Mouse (Mus musculus): ENCODE measurements around the gene Tarm1. TPM values are rescaled to one million over a fixed set of nuclear protein-coding genes. Genes with fewer than 3 reads are reported as not detected.

Gene Tarm1
- not detected in 2 replicates for polyA plus RNA-seq (2015; fragmentation: Nextera tagmentation; extraction: Ambion mirVana)

GRCm38 (mm10) chr7:3502439-3502838, at the start of gene Tarm1:
Gene Tarm1, minus strand, starts transcription at chr7:3502624.
- Histone ChIP-seq H3K36me3 (no peaks in the 10 kb centered on the region), H3K9ac (replicated peaks) (no peak within 1 kb of the TSS), H3K4me2 (replicated peaks) (no peak within 1 kb of the TSS), H3K4me1 (no peaks in the 10 kb centered on the region), H3K9me3 (no peaks in the 10 kb centered on the region), H3K4me3 (no peak within 1 kb of the TSS), H3K27me3 (no peaks in the 10 kb centered on the region), H3K27ac (replicated peaks) (no peak within 1 kb of the TSS)
- ATAC-seq (replicated peaks) = no peak
- WGBS = 88% methylated on average over 6 of the region's 6 CpGs

- no peak overlapping the region for H3K4me3 ChIP-seq
- H3K9ac ChIP-seq (replicated peaks) = no peak overlapping the region
- no peaks in the 10 kb centered on the region for H3K9me3 ChIP-seq
- H3K27me3 ChIP-seq = no peaks in the 10 kb centered on the region
- ATAC-seq (replicated peaks) = no peak
- H3K27ac ChIP-seq (replicated peaks) = no peak overlapping the region
- H3K4me1 ChIP-seq = no peaks in the 10 kb centered on the region
- WGBS = 82% methylated on average over 3 of the region's 3 CpGs
- H3K36me3 ChIP-seq = no peaks in the 10 kb centered on the region
- no peak overlapping the region for H3K4me2 ChIP-seq (replicated peaks)
These were observed 3.5 kb upstream of the Tarm1 start for GRCm38 (mm10) chr7:3505913-3506312.

- Histone ChIP-seq H3K4me2 (replicated peaks) (no peak overlapping the region), H3K9me3 (no peaks in the 10 kb centered on the region), H3K27me3 (no peaks in the 10 kb centered on the region), H3K4me3 (no peak overlapping the region), H3K27ac (replicated peaks) (no peak overlapping the region), H3K36me3 (no peaks in the 10 kb centered on the region), H3K9ac (replicated peaks) (no peak overlapping the region), H3K4me1 (no peaks in the 10 kb centered on the region)
- no peak for ATAC-seq (replicated peaks)
- WGBS = 89% methylated on average over 1 of the region's 1 CpGs
These were observed 2.0 kb downstream of the Tarm1 start for GRCm38 (mm10) chr7:3500406-3500805.

- WGBS = 87% methylated on average over 6 of the region's 6 CpGs
- H3K9ac ChIP-seq (replicated peaks) = no peak overlapping the region
- ATAC-seq (replicated peaks) = no peak
- H3K4me3 ChIP-seq = no peak overlapping the region
- H3K36me3 ChIP-seq = no peaks in the 10 kb centered on the region
- H3K4me1 ChIP-seq = no peaks in the 10 kb centered on the region
- no peak overlapping the region for H3K4me2 ChIP-seq (replicated peaks)
- H3K27me3 ChIP-seq = no peaks in the 10 kb centered on the region
- H3K9me3 ChIP-seq = no peaks in the 10 kb centered on the region
- H3K27ac ChIP-seq (replicated peaks) = no peak overlapping the region
These were observed 20.3 kb downstream of the Tarm1 start for GRCm38 (mm10) chr7:3481948-3482608.

- H3K4me1 ChIP-seq = no peaks in the 10 kb centered on the region
- no peak overlapping the region for H3K9ac ChIP-seq (replicated peaks)
- no peaks in the 10 kb centered on the region for H3K27me3 ChIP-seq
- no peaks in the 10 kb centered on the region for H3K9me3 ChIP-seq
- no peak overlapping the region for H3K4me2 ChIP-seq (replicated peaks)
- H3K36me3 ChIP-seq = no peaks in the 10 kb centered on the region
- no peak overlapping the region for H3K4me3 ChIP-seq
- ATAC-seq (replicated peaks) = no peak
- WGBS = 60% methylated on average over 5 of the region's 5 CpGs
- H3K27ac ChIP-seq (replicated peaks) = no peak overlapping the region
These were observed 25.7 kb downstream of the Tarm1 start for GRCm38 (mm10) chr7:3476728-3477127.

GRCm38 (mm10) chr7:3474291-3475080, 27.9 kb downstream of the Tarm1 start:
- Histone ChIP-seq H3K9ac (replicated peaks) (no peak overlapping the region), H3K27ac (replicated peaks) (no peak overlapping the region)

GRCm38 (mm10) chr7:3472774-3473173, 29.6 kb downstream of the Tarm1 start:
- ATAC-seq (replicated peaks) = no peak
- 65% methylated on average over 3 of the region's 3 CpGs for WGBS
- no peaks in the 10 kb centered on the region for H3K36me3 ChIP-seq
- H3K4me2 ChIP-seq (replicated peaks) = no peak overlapping the region
- no peaks in the 10 kb centered on the region for H3K9me3 ChIP-seq
- H3K27ac ChIP-seq (replicated peaks) = no peak overlapping the region
- no peak overlapping the region for H3K4me3 ChIP-seq
- H3K9ac ChIP-seq (replicated peaks) = no peak overlapping the region
- H3K27me3 ChIP-seq = no peaks in the 10 kb centered on the region
- H3K4me1 ChIP-seq = no peaks in the 10 kb centered on the region

More at GRCm38 (mm10) chr7:3474291-3475080, 27.9 kb downstream of the Tarm1 start:
- H3K4me3 ChIP-seq = no peak overlapping the region
- no peak for ATAC-seq (replicated peaks)
- H3K36me3 ChIP-seq = no peaks in the 10 kb centered on the region
- H3K4me2 ChIP-seq (replicated peaks) = 0 out of 2 replicates have a peak overlapping the region, but pooled peaks have one; percentile 4
- no peaks in the 10 kb centered on the region for H3K9me3 ChIP-seq
- 6% methylated on average over 19 of the region's 19 CpGs for WGBS
- H3K27me3 ChIP-seq = no peaks in the 10 kb centered on the region
- no peaks in the 10 kb centered on the region for H3K4me1 ChIP-seq

- Histone ChIP-seq H3K9me3 (no peaks in the 10 kb centered on the region), H3K36me3 (no peaks in the 10 kb centered on the region)
- WGBS = 57% methylated on average over 2 of the region's 2 CpGs
These were observed 33.8 kb downstream of the Tarm1 start for GRCm38 (mm10) chr7:3468614-3469013.

GRCm38 (mm10) chr7:3463306-3463705, 39.1 kb downstream of the Tarm1 start:
- Histone ChIP-seq H3K4me3 (no peak overlapping the region), H3K9ac (replicated peaks) (no peak overlapping the region), H3K36me3 (no peaks in the 10 kb centered on the region), H3K4me1 (no peaks in the 10 kb centered on the region), H3K27ac (replicated peaks) (no peak overlapping the region), H3K9me3 (no peaks in the 10 kb centered on the region), H3K4me2 (replicated peaks) (no peak overlapping the region), H3K27me3 (no peaks in the 10 kb centered on the region)
- WGBS = 81% methylated on average over 4 of the region's 4 CpGs
- ATAC-seq (replicated peaks) = no peak

More at GRCm38 (mm10) chr7:3468614-3469013, 33.8 kb downstream of the Tarm1 start:
- Histone ChIP-seq H3K4me2 (replicated peaks) (no peak overlapping the region), H3K27ac (replicated peaks) (no peak overlapping the region), H3K4me1 (no peaks in the 10 kb centered on the region), H3K27me3 (no peaks in the 10 kb centered on the region), H3K9ac (replicated peaks) (no peak overlapping the region), H3K4me3 (no peak overlapping the region)
- no peak for ATAC-seq (replicated peaks)

- H3K27ac ChIP-seq (replicated peaks) = no peak overlapping the region
- no peak overlapping the region for H3K4me3 ChIP-seq
- WGBS = 84% methylated on average over 8 of the region's 8 CpGs
- H3K4me2 ChIP-seq (replicated peaks) = no peak overlapping the region
- no peaks in the 10 kb centered on the region for H3K36me3 ChIP-seq
- no peak overlapping the region for H3K9ac ChIP-seq (replicated peaks)
- H3K9me3 ChIP-seq = no peaks in the 10 kb centered on the region
- H3K27me3 ChIP-seq = no peaks in the 10 kb centered on the region
- H3K4me1 ChIP-seq = no peaks in the 10 kb centered on the region
- ATAC-seq (replicated peaks) = no peak
These were observed 42.2 kb downstream of the Tarm1 start for GRCm38 (mm10) chr7:3460261-3460660.

GRCm38 (mm10) chr7:3457841-3458217, 44.6 kb downstream of the Tarm1 start:
- no peaks in the 10 kb centered on the region for H3K27me3 ChIP-seq
- H3K36me3 ChIP-seq = no peaks in the 10 kb centered on the region
- no peak overlapping the region for H3K9ac ChIP-seq (replicated peaks)
- ATAC-seq (replicated peaks) = no peak
- H3K9me3 ChIP-seq = no peaks in the 10 kb centered on the region
- WGBS = 76% methylated on average over 9 of the region's 9 CpGs
- H3K4me3 ChIP-seq = no peak overlapping the region
- H3K27ac ChIP-seq (replicated peaks) = no peak overlapping the region
- no peak overlapping the region for H3K4me2 ChIP-seq (replicated peaks)
- no peaks in the 10 kb centered on the region for H3K4me1 ChIP-seq

GRCm38 (mm10) chr7:3457111-3457840, 45.1 kb downstream of the Tarm1 start:
- ATAC-seq (replicated peaks) = no peak
- Histone ChIP-seq H3K27me3 (no peaks in the 10 kb centered on the region), H3K4me1 (no peaks in the 10 kb centered on the region), H3K9me3 (no peaks in the 10 kb centered on the region), H3K27ac (replicated peaks) (no peak overlapping the region), H3K9ac (replicated peaks) (no peak overlapping the region), H3K4me3 (no peak overlapping the region), H3K4me2 (replicated peaks) (no peak overlapping the region), H3K36me3 (no peaks in the 10 kb centered on the region)
- WGBS = 94% methylated on average over 10 of the region's 10 CpGs

Data from forebrain, embryonic 15.5 days (tissue).